Mouse (Mus musculus) retina, adult 2 months (tissue): Measurements from ENCODE around the gene Ahcyl1.
A peak's percentile ranks its signal among the peaks of the same experiment; 100 is the strongest.
"Not testable (repeated sequence)": the region's sequence is repeated elsewhere in the genome, so short reads cannot be mapped to it uniquely, and the experiment has no call there.

Source experiments
- DNase-seq: peaks from one replicate; pipeline ENCODE4 v3.0.0-alpha.2; 2012; ENCODE audit warnings: low read depth, low spot score

Gene Ahcyl1

DNA sequence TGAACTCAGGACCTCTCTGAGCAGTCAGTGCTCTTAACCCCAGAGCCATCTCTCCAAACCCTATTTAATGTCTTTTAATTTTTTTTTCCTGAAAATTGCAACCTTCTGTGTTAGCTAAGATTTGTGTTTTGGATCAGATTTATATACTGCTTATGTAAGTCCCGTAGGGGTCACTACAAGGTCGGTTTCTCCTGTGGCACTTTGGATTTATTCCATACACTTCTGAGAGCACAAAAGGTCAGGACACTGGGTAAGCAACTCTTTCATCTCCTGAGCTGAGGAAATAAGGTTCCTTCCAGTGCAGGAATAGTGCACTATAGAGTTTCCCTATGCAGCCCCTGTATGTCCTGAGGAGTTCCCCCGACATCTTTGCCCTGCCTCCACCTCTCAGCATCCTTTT lies 40.9 kb downstream of the Ahcyl1 start:
- no peak for DNase-seq

DNA sequence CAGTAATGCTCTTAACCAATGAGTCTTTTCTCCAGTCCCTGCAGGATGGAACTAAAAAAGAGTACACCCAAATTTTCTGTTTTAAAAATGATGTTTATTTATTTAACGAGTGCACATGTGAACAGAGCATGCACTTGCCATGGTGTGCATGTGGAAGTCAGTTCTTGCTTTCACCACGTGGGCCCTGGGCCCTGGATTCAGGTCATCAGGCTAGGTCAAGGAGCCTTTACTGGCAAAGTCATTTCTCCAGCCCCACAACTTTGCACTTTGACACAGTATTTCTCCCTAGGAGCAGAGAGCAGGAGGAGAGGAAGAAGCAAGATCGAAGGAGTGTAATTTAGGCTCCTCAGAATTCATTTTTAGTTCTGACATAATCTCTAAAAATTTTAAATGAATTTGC lies 41.5 kb downstream of the Ahcyl1 start:
- no peak for DNase-seq

DNA sequence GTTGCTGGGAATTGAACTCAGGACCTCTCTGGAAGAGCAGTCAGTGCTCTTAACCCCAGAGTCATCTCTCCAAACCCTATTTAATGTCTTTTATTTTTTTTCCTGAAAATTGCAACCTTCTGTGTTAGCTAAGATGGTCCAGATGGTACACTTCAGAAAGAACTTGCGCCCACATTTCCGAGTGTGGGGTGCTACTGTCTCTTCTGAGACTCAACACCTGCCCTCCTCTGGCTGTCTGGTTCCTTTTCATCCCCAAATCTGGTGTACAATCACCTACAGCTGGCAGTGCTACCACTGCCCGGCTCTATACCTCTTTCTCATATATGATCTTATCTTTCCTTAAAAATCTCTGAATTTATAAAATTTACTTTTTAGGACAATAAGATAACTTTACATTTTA lies 43.4 kb downstream of the Ahcyl1 start:
- DNase-seq = no peak

DNA sequence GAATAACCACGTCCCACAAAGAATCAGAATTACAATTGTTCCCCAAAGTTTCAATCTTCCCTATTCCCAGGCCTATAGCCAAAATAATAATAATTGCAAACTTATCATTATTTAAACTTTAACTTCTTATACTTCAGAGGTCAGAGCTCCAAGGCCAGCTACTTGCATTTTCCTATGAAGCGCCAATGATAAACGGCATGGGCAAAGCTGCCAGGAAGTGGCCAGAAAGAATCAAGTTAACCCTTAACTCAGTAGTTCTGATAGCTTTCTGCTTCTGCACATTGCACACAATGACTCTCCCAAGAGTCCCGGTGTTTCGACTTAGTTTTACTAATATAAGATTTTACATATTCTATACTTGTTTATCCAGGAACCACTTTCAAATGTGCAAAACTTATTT lies 46.1 kb downstream of the Ahcyl1 start:
- not testable (repeated sequence) for DNase-seq

DNA sequence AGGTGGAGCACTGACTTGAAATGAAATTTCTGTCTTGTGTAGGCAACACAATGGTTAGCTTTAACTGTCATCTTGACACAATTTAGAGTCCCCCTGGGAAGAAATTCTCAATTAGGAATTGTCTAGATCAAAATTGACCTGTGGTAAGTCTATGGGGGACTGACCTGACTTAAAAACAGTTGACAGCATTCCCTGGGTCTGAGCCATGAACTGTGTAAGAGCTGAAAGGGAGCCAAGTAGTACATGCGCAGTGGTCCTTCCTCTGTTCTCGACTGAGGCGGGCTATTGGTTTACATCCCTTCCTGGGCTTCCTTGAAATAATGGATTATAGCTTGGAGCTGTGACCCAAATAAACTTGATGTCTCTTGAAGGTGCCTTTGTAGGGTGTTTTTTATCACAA lies 49.4 kb downstream of the Ahcyl1 start:
- no peak for DNase-seq

DNA sequence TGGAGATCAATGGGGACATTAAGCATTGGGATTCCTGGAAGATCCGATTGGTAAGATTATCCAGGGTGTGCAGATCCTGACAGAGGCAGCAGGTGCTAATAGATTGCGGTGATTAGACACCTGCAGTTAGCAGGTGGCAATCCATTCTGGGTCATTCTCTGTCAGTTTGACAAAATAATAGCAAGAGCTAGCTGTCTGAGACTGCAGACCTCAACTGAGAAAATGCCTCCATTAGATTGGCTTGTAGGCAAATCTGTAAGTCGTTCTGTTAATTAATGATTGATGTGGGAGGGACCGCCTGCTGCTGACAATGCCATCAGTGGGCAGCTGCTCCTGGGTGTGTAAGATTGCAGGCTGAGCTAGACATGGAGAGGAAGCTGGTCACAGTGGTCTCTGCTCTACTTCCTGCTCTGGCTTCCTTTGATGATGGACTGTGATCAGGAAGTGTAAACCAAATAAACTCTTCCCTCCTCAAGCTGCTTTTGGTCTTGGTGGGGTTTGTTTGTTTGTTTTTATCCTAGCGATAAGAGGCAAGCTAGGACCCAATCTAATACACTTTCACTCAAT lies 58.7 kb downstream of the Ahcyl1 start:
- no peak for DNase-seq

DNA sequence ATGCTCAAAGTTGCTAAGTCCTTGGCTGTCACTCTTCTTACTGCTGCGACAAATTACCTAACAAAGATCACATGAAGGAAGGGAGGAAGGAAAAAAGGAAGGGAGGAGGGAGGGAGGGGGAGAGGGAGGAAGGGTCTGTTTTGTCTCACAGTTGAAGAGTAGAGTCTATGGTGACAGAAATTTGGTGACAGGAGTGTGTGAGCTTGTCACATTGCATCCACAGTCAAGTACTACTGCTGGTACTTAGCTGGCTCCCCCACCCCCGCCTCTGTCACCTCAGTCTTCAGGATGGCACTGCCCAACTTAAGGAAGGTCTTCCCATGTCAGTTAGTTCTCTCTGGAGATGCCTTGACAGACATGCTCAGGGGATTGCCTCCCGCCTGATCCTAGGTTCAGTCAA lies 60.1 kb downstream of the Ahcyl1 start:
- DNase-seq = no peak

DNA sequence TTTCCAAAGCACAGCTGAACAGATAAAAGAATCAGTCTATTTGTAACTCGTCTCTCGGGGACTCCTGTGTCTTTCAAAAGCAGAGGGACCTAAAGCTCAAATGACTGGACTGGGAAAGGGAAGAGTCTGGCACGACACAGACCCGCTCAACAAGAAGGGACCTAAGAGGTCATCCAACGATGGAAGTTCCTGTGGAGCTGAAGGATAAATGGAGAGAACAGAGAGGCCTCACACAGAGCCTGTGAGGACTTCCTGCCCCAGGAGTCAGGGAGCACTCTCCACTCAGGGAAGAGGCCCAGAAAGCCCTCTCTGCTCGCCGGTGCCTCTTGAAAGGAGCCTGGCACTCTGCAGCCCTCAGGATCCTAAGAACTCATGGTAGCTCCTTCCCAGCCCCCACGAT lies 60.5 kb downstream of the Ahcyl1 start:
- no peak for DNase-seq

DNA sequence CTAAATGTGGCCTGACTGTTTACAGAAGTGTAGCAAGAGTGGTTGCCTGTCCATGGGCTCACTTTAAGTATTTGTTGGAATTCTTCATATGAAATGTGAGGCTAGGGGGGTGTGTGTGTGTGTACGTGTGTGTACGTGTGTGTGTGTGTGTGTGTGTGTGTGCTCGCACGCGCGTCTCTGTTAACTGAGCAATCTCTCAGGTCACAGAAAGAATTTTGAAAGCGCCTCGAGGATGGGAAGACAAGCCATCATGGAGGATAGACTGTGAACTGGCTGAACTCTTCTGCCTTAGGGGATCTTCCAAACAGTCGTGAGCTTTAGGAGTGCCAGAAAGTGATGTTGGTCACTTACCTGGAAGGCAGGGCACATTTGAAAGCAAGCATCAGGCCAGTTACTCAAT lies 62.5 kb downstream of the Ahcyl1 start:
- DNase-seq = no peak

DNA sequence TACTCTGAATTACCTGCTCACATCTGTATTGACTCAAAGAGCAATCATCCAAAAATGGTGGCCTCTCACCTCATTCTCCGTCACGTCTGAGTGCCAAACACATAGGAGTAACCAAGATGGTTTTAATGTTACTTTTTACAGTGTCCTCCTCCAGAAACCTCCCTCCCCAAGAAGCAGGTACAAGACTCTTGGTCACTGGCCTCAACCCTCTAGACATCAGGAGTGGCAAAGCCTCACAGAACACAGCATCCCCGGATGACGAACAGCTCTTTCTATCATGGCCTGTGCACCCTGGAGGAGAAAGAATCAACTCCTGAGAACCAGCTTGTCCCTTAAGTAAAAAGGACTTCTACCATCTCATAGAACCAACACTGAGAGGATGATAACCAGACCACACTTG lies 63.6 kb downstream of the Ahcyl1 start:
- no peak for DNase-seq

DNA sequence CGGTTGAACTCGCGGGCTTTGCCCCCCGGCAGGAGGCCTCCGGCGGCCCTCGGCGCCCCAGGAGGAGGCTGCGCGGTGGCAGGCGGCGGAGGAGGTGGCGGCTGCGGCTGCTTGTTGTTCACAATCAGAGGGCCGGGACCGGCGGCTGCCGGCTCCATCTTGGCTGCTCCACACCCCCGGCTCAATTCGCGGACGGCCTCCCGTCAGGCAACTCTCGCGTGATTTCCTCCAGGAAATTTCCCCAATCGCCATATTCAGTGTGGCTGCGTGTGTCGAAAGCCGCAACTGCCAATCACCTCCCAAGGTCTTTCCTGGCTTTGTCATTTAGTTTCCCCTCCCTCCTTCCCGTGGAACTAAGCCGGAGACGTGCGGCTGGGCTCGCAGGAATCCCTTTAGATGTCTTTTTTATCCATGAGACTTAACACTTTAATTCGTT lies 64.8 kb downstream of the Ahcyl1 start, which contains the start of gene Strip1:
Gene Strip1 (minus strand): TSS at position 172 of the 436 bp plus-strand sequence.
- DNase-seq = peak; percentile 86

DNA sequence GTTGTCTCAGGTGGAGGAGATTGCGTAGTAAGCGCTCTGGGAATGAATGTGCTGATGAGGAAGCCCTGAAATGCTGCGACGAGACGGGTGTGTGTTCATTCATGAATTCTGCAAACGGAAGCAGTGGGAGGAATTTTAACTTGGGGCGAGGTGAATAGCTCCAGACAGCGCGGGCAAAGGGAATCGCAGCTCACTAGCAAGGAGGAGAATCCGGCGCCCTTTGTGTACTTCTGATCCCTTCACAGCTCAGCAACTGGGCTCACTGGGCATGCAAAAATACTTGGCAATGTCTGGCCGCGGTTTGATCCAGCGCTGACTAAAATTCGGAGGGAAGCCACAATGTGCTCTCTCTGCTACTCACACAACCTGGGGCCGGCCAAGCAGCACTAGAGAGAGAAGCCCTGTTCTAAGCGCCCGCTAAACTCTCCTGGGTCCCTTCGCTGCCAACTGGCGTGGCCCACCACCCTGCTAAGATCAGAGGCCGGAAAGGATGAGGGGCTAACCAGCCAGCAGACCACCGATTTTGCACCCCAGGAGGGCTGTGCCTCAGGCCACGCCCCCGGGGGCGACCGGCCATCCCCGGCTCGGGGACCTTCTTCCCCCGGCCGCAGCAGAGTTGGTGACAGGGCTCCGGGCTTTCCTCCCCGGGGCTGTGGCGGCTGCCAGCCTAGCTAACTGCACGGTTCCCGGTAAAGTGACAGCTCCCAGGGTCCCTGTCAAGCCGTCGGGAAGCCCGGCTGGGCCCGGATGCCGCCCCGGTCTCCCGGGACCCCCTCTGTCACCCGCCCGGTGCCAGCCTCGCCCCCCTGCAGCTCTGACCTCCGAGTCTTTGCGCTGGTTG lies 65.5 kb downstream of the Ahcyl1 start, which contains the start of gene Gm10961:
Gene Gm10961 (plus strand): TSS at position 641 of the 841 bp plus-strand sequence.
- no peak for DNase-seq

DNA sequence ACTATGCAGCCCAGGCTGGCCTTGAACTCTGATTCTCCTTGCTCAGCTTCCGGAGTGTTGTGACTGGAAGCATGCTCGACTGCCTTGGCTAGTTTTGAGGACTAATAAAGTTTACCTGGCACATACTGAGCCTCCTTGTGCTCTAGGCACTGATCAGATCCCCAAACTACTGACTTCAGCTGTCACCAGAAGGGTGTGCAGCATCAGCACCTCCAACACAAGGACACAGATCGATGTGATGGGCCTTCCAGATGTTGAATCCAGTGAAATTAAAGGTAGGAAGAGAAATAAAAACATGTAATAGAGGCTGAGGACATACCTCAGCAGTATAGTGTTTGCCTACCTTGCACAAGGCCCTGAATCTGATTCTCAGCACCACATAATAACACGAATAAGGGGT lies 66.9 kb downstream of the Ahcyl1 start:
- DNase-seq = no peak

DNA sequence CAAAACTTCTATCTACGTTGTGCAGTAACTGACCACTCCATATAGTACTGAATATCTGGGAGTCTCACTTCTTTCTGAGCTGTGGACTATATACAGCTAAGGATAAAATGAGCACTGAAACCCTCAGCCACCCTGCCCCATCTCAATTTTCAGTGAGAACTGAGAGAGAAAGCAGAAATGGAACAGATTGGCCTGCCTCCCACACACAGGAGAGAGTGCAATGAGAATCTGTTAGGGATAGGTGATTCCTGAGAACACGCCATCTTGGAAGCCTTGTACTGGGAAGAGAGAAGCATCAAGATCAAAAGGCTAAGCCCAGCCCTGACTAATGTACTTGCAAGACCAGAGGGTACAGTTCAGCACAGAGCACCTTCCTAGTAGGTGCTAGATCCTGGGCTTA lies 67.8 kb downstream of the Ahcyl1 start:
- no peak for DNase-seq

DNA sequence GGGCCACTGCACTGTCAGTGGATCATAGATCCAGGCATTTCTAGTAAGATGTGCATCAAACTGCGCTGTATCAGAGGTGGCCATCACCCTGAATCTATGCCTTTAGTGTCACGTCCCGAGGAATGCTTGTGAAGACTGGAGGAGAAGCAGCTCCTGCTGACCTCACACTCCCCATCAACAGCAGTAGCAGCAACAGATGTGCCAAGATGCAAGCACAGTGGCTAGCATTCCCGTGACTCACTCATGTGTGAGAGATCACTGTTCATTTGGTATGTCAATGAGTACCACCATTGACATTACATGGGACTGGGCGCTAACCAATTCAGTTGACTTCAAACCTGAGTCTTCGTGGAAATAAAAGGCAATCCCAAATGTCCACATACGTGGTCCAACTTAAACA lies 68.7 kb downstream of the Ahcyl1 start:
- DNase-seq = no peak

DNA sequence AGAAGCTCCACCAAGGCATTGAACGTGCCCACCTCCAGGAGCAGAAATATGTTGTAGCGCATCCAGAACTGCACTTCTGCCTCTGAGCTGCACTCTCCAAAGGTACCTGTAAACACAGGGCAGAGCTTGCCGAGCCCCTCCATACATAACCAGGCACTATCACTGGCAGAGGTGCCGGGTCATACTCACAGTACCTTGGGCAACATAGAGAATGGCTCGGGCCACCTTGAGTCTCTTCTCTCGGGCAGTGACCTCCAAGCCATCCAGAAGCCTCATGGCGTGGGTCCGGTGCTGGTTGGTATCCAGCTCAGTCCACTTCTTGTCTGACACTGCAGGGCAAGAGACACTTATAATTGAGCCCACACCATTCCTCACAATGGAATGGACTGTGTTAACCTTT lies 69.6 kb downstream of the Ahcyl1 start:
- no peak for DNase-seq

DNA sequence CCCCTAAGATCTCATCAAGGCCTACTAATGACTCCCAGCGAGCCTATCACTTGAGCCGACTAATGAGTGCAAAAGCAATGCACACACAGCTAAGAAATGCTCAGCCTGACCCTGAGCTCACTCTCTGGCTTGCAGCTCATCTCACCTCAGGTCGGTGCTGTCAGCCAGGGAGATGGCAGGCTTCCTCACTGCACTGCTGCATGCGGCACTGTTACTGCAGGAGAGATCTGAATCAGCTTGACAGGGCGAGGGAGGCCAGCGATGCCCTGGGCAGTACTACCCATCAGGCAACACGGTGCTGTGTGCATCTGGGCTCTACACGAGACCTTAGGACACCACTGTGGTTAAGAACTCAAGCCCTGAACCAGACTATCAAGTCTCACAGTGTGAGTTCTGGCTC lies 70.8 kb downstream of the Ahcyl1 start:
- DNase-seq = no peak

DNA sequence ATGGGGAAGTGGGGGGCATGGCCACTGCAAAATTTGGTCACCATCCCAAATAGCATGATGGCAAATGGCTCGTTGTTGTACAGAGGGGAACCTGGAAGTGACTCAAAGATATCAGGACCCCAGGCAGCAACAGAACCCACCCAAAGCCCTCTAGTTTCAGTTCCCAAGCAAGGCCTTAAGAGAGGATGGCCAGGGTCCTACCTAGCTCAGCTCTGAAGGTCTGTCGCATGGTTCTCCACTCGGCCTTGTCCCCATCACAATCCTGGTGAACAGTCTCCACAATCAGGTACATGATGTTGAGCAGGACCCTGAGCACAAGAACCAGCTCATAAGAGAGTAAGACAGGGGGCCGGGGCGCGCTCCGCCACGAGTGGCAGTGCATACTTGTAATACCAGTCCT lies 71.9 kb downstream of the Ahcyl1 start:
- DNase-seq = no peak

DNA sequence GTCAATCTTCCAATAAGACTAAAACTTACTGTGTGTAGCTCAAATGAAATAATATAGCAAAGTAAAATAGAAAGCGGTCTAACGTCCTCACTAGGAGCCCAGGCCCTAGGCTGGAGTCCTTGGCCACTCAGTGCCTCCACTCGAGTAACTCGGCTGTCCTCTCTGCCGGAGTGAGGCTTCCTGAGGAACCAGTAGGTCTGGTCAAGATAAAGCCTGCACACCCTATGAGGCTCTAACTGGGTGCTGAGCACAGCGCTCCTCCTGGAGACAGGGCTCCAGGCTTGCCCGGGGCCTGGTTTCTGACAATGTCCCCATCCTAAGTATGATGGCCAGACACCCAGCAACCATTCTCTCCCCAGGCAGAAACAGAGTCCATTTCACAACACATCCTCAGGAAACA lies 73.8 kb downstream of the Ahcyl1 start:
- DNase-seq = no peak

DNA sequence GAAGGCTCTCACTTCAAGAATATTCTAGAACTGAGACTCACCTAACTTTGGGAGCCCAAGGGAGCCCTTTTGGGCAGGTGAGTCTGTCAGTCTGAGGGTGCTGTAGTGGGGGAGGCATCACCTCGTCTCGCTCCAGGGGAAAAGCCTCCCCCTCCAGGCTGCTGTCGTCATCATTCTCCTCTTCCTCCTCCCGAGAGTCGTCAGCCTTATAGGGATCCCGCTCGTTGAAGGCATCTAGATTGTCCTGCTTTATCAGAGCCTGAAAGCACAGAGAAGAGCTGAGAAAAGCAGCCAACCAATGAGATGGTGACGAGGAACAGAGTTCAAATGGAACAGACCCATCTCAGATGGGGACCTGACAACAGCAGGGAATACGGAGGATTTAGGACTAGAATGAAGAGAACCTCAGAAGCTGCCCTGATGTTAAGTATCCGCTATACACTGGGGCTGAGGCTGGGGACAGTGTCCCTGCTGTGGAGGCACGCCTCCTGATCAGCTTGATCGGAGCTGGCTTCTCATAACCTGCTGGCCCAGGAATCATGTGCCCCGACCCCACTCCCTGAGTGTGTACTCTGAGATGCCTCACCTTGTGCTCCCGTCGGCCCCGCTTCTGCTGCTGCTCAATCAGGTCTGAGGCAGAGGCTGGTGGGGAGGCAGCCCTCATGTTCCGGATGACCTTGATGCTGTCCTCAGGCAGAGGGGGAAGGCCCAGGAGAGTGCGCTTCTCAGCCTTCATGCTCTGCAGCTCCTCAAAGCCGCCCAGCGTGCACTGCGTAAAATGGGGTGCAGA lies 74.9 kb downstream of the Ahcyl1 start:
- no peak for DNase-seq

DNA sequence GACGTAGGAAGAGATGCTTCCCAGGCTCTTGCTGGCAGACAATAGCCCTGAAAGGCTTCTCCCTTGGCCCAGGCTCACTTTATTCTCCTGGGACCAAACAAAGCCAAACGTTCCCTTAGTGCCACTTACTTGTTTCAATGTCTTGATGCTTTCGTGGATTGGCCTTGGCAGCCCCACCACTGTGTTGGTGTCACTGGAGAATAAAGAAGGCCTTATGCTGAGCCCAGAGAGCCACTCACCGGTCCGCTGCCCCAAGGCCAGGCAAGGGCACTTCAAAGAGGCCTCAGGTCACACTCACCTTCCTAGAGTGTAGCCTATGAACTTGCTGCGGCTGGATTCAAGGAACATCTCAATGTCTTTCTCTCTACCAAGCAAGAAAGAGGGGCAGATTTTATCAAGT lies 76.4 kb downstream of the Ahcyl1 start:
- DNase-seq = no peak

DNA sequence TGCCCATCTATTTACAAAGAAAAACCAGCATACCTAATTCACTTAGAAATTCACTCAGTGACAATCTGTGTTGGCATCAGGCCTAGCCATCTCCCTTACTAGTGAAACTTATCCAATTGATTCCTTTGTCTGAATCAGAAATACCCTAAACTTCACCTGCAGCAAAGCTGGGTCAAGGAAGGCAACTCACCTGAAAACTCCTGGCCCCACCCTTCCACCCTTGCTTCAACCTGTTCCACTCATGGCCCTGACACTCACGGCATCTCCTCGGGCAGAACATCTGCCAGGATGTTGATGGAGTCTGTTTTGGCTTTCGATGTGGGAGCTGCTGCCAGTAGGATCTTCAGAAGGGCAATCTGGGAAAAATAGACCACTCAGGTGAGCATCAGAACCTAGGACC lies 78.6 kb downstream of the Ahcyl1 start:
- no peak for DNase-seq
